Mouse (Mus musculus): ENCODE data around the gene C87414.
"Not testable (repeated sequence)": the region's sequence is repeated elsewhere in the genome, so short reads cannot be mapped to it uniquely, and the experiment has no call there.

The C87414 gene

GRCm38 (mm10) chr5:93671451-93671850 lies at the start of gene C87414:
TSS of gene C87414 (minus strand) at chr5:93671551.
- not testable (repeated sequence) for DNase-seq (ENCODE audit: low read depth, low spot score)

GRCm38 (mm10) chr5:93684661-93685060 lies 13.3 kb upstream of the C87414 start:
- DNase-seq (ENCODE audit: low read depth, low spot score): not testable (repeated sequence)

Measured in mesoderm, embryonic 11.5 days (tissue).